Mouse (Mus musculus): ENCODE data around the gene Slc6a13.

Gene Slc6a13

GRCm38 (mm10) chr6:121299954-121300353 is at the start of gene Slc6a13:
Slc6a13 (plus strand) TSS chr6:121300227.
- no peak for DNase-seq (ENCODE audit: low read depth in 2 of 2, low spot score in 2 of 2)

- no peak for DNase-seq (ENCODE audit: low read depth in 2 of 2, low spot score in 2 of 2)
Measured at GRCm38 (mm10) chr6:121250406-121250805, 49.6 kb upstream of the Slc6a13 start.

- no peak for DNase-seq (ENCODE audit: low read depth in 2 of 2, low spot score in 2 of 2)
Measured at GRCm38 (mm10) chr6:121251256-121251655, 48.8 kb upstream of the Slc6a13 start.

- peak; percentile 70 to 84 for DNase-seq (ENCODE audit: low read depth in 2 of 2, low spot score in 2 of 2)
Measured at GRCm38 (mm10) chr6:121260548-121260947, 39.5 kb upstream of the Slc6a13 start.

- no peak for DNase-seq (ENCODE audit: low read depth in 2 of 2, low spot score in 2 of 2)
Measured at GRCm38 (mm10) chr6:121261233-121261632, 38.8 kb upstream of the Slc6a13 start.

GRCm38 (mm10) chr6:121262004-121262403 is 38.0 kb upstream of the Slc6a13 start:
- no peak for DNase-seq (ENCODE audit: low read depth in 2 of 2, low spot score in 2 of 2)

- DNase-seq (ENCODE audit: low read depth in 2 of 2, low spot score in 2 of 2), result no peak
Measured at GRCm38 (mm10) chr6:121262496-121262895, 37.5 kb upstream of the Slc6a13 start.

- DNase-seq (ENCODE audit: low read depth in 2 of 2, low spot score in 2 of 2), result no peak
Measured at GRCm38 (mm10) chr6:121270156-121270555, 29.9 kb upstream of the Slc6a13 start.

- no peak for DNase-seq (ENCODE audit: low read depth in 2 of 2, low spot score in 2 of 2)
Measured at GRCm38 (mm10) chr6:121271707-121272074, 28.3 kb upstream of the Slc6a13 start.

GRCm38 (mm10) chr6:121272075-121272800 is 27.8 kb upstream of the Slc6a13 start:
- peak; percentile 60 to 81 for DNase-seq (ENCODE audit: low read depth in 2 of 2, low spot score in 2 of 2)

- DNase-seq (ENCODE audit: low read depth in 2 of 2, low spot score in 2 of 2), result peak; percentile 44 to 58
Measured at GRCm38 (mm10) chr6:121274356-121274755, 25.7 kb upstream of the Slc6a13 start.

- no peak for DNase-seq (ENCODE audit: low read depth in 2 of 2, low spot score in 2 of 2)
Measured at GRCm38 (mm10) chr6:121284132-121284531, 15.9 kb upstream of the Slc6a13 start.

- DNase-seq (ENCODE audit: low read depth in 2 of 2, low spot score in 2 of 2), result no peak
Measured at GRCm38 (mm10) chr6:121299317-121299716, 710 bp upstream of the Slc6a13 start.

GRCm38 (mm10) chr6:121300504-121300903 is 477 bp downstream of the Slc6a13 start:
- DNase-seq (ENCODE audit: low read depth in 2 of 2, low spot score in 2 of 2), result no peak

GRCm38 (mm10) chr6:121303466-121304220 is 3.6 kb downstream of the Slc6a13 start:
- no peak for DNase-seq (ENCODE audit: low read depth in 2 of 2, low spot score in 2 of 2)

GRCm38 (mm10) chr6:121304630-121305029 is 4.6 kb downstream of the Slc6a13 start:
- no peak for DNase-seq (ENCODE audit: low read depth in 2 of 2, low spot score in 2 of 2)

GRCm38 (mm10) chr6:121305571-121305970 is 5.5 kb downstream of the Slc6a13 start:
- DNase-seq (ENCODE audit: low read depth in 2 of 2, low spot score in 2 of 2), result no peak

GRCm38 (mm10) chr6:121310984-121311383 is 11.0 kb downstream of the Slc6a13 start:
- DNase-seq (ENCODE audit: low read depth in 2 of 2, low spot score in 2 of 2), result no peak

GRCm38 (mm10) chr6:121319099-121319498 is 19.1 kb downstream of the Slc6a13 start:
- DNase-seq (ENCODE audit: low read depth in 2 of 2, low spot score in 2 of 2), result no peak

- no peak for DNase-seq (ENCODE audit: low read depth in 2 of 2, low spot score in 2 of 2)
Measured at GRCm38 (mm10) chr6:121322381-121323110, 22.5 kb downstream of the Slc6a13 start.

- no peak for DNase-seq (ENCODE audit: low read depth in 2 of 2, low spot score in 2 of 2)
Measured at GRCm38 (mm10) chr6:121325298-121325697, 25.3 kb downstream of the Slc6a13 start.

GRCm38 (mm10) chr6:121325740-121326139 is 25.7 kb downstream of the Slc6a13 start:
- no peak for DNase-seq (ENCODE audit: low read depth in 2 of 2, low spot score in 2 of 2)

Measured in CD8-positive naive resting alpha-beta T cell, adult 2 months (primary cell).